Mouse (Mus musculus): ENCODE measurements around the gene Tigar. TPM values are rescaled to one million over a fixed set of nuclear protein-coding genes. Genes with fewer than 3 reads are reported as not detected.

Tigar gene
- polyA plus RNA-seq, 1 experiment from 2014 or later, result 9.0 TPM

GRCm38 (mm10) chr6:127131946-127132345 lies 22.6 kb upstream of the Tigar start:
- Histone ChIP-seq H3K27ac (no peak overlapping the region), H3K9me3 (no peaks in the 10 kb centered on the region), H3K4me1 (peaks cover 23% of the 10 kb centered on the region), H3K36me3 (peaks cover 96% of the 10 kb centered on the region), H3K27me3 (ENCODE audit: insufficient read depth, poor library complexity, severe bottlenecking) (no peaks in the 10 kb centered on the region), H3K4me3 (no peak overlapping the region)
- 64% methylated on average over 3 of the region's 3 CpGs for WGBS
- DNase-seq (ENCODE audit: low spot score), result no peak

- Histone ChIP-seq H3K27me3 (ENCODE audit: insufficient read depth, poor library complexity, severe bottlenecking) (no peaks in the 10 kb centered on the region), H3K27ac (no peak overlapping the region), H3K36me3 (peaks cover 92% of the 10 kb centered on the region), H3K4me3 (no peak overlapping the region), H3K9me3 (no peaks in the 10 kb centered on the region), H3K4me1 (peaks cover 14% of the 10 kb centered on the region)
- DNase-seq (ENCODE audit: low spot score), result no peak
- WGBS, result 67% methylated on average over 13 of the region's 13 CpGs
Measured at GRCm38 (mm10) chr6:127130377-127130776, 21.0 kb upstream of the Tigar start.

GRCm38 (mm10) chr6:127129659-127130058 lies 20.3 kb upstream of the Tigar start:
- Histone ChIP-seq H3K27ac (no peak overlapping the region), H3K36me3 (peaks cover 85% of the 10 kb centered on the region)

GRCm38 (mm10) chr6:127123506-127123905 lies 14.1 kb upstream of the Tigar start:
- no peak overlapping the region for H3K4me3 ChIP-seq
- no peak for DNase-seq (ENCODE audit: low spot score)
- H3K36me3 ChIP-seq, result peaks cover 26% of the 10 kb centered on the region
- 71% methylated on average over 7 of the region's 7 CpGs for WGBS
- H3K27me3 ChIP-seq (ENCODE audit: insufficient read depth, poor library complexity, severe bottlenecking), result no peaks in the 10 kb centered on the region; the same call in 1 of the 2 replicates
- H3K4me1 ChIP-seq, result no peaks in the 10 kb centered on the region
- no peaks in the 10 kb centered on the region for H3K9me3 ChIP-seq
- no peak overlapping the region for H3K27ac ChIP-seq

More at GRCm38 (mm10) chr6:127129659-127130058, 20.3 kb upstream of the Tigar start:
- Histone ChIP-seq H3K4me3 (no peak overlapping the region), H3K9me3 (no peaks in the 10 kb centered on the region), H3K27me3 (ENCODE audit: insufficient read depth, poor library complexity, severe bottlenecking) (no peaks in the 10 kb centered on the region), H3K4me1 (peaks cover 7% of the 10 kb centered on the region; the same call in 1 of the 2 replicates)
- no peak for DNase-seq (ENCODE audit: low spot score)
- WGBS, result 93% methylated on average over 14 of the region's 14 CpGs

GRCm38 (mm10) chr6:127122996-127123395 lies 13.6 kb upstream of the Tigar start:
- 75% methylated on average over 5 of the region's 5 CpGs for WGBS
- no peaks in the 10 kb centered on the region for H3K4me1 ChIP-seq
- no peak for DNase-seq (ENCODE audit: low spot score)

GRCm38 (mm10) chr6:127122221-127122806 lies 13.0 kb upstream of the Tigar start:
- Histone ChIP-seq H3K4me3 (no peak overlapping the region), H3K27me3 (ENCODE audit: insufficient read depth, poor library complexity, severe bottlenecking) (no peaks in the 10 kb centered on the region; the same call in 1 of the 2 replicates), H3K27ac (no peak overlapping the region), H3K36me3 (peaks cover 15% of the 10 kb centered on the region), H3K4me1 (no peaks in the 10 kb centered on the region), H3K9me3 (no peaks in the 10 kb centered on the region)
- WGBS, result 77% methylated on average over 4 of the region's 4 CpGs
- no peak for DNase-seq (ENCODE audit: low spot score)

More at GRCm38 (mm10) chr6:127122996-127123395, 13.6 kb upstream of the Tigar start:
- peaks cover 22% of the 10 kb centered on the region for H3K36me3 ChIP-seq
- H3K27ac ChIP-seq, result no peak overlapping the region
- H3K27me3 ChIP-seq (ENCODE audit: insufficient read depth, poor library complexity, severe bottlenecking), result no peaks in the 10 kb centered on the region; the same call in 1 of the 2 replicates
- H3K9me3 ChIP-seq, result no peaks in the 10 kb centered on the region
- H3K4me3 ChIP-seq, result no peak overlapping the region

GRCm38 (mm10) chr6:127114753-127115456 lies 5.5 kb upstream of the Tigar start:
- H3K4me3 ChIP-seq, result no peak overlapping the region
- H3K36me3 ChIP-seq, result no peaks in the 10 kb centered on the region
- no peaks in the 10 kb centered on the region for H3K9me3 ChIP-seq
- no peak for DNase-seq (ENCODE audit: low spot score)
- no peak overlapping the region for H3K27ac ChIP-seq
- no peaks in the 10 kb centered on the region; the same call in 1 of the 2 replicates for H3K27me3 ChIP-seq (ENCODE audit: insufficient read depth, poor library complexity, severe bottlenecking)
- no peaks in the 10 kb centered on the region for H3K4me1 ChIP-seq
- WGBS, result 63% methylated on average over 23 of the region's 23 CpGs

- H3K27ac ChIP-seq, result peak overlapping the region; percentile 81
Measured at GRCm38 (mm10) chr6:127108368-127109060, 843 bp downstream of the Tigar start.

GRCm38 (mm10) chr6:127107413-127107812 lies 1.9 kb downstream of the Tigar start:
- Histone ChIP-seq H3K4me1 (peaks cover 18% of the 10 kb centered on the region), H3K27me3 (ENCODE audit: insufficient read depth, poor library complexity, severe bottlenecking) (no peaks in the 10 kb centered on the region), H3K36me3 (peaks cover 12% of the 10 kb centered on the region; the same call in 1 of the 2 replicates), H3K9me3 (no peaks in the 10 kb centered on the region), H3K27ac (no peak overlapping the region), H3K4me3 (no peak overlapping the region)
- DNase-seq (ENCODE audit: low spot score), result no peak

More at GRCm38 (mm10) chr6:127108368-127109060, 843 bp downstream of the Tigar start:
- no peak for DNase-seq (ENCODE audit: low spot score)
- WGBS, result 19% methylated on average over 20 of the region's 20 CpGs
- peak overlapping the region; percentile 77 for H3K4me3 ChIP-seq
- 0 out of 2 replicates have a peak, but pooled peaks cover 5% of the 10 kb centered on the region for H3K36me3 ChIP-seq
- no peaks in the 10 kb centered on the region for H3K27me3 ChIP-seq (ENCODE audit: insufficient read depth, poor library complexity, severe bottlenecking)
- peaks cover 18% of the 10 kb centered on the region for H3K4me1 ChIP-seq
- H3K9me3 ChIP-seq, result no peaks in the 10 kb centered on the region

GRCm38 (mm10) chr6:127106726-127107125 lies 2.6 kb downstream of the Tigar start:
- Histone ChIP-seq H3K27me3 (ENCODE audit: insufficient read depth, poor library complexity, severe bottlenecking) (no peaks in the 10 kb centered on the region), H3K27ac (no peak overlapping the region), H3K4me3 (no peak overlapping the region), H3K36me3 (peaks cover 18% of the 10 kb centered on the region; the same call in 1 of the 2 replicates), H3K9me3 (no peaks in the 10 kb centered on the region), H3K4me1 (peaks cover 18% of the 10 kb centered on the region)
- DNase-seq (ENCODE audit: low spot score), result no peak
- WGBS, result 55% methylated on average over 5 of the region's 5 CpGs

GRCm38 (mm10) chr6:127106189-127106588 lies 3.2 kb downstream of the Tigar start:
- Histone ChIP-seq H3K27ac (no peak overlapping the region), H3K36me3 (peaks cover 22% of the 10 kb centered on the region; the same call in 1 of the 2 replicates), H3K4me3 (no peak overlapping the region), H3K27me3 (ENCODE audit: insufficient read depth, poor library complexity, severe bottlenecking) (no peaks in the 10 kb centered on the region), H3K4me1 (peaks cover 18% of the 10 kb centered on the region), H3K9me3 (no peaks in the 10 kb centered on the region)
- WGBS, result 86% methylated on average over 5 of the region's 5 CpGs
- DNase-seq (ENCODE audit: low spot score), result no peak

- H3K27ac ChIP-seq, result no peak overlapping the region
- WGBS, result 65% methylated on average over 6 of the region's 6 CpGs
- no peaks in the 10 kb centered on the region for H3K9me3 ChIP-seq
- H3K4me3 ChIP-seq, result no peak overlapping the region
- DNase-seq (ENCODE audit: low spot score), result no peak
- peaks cover 31% of the 10 kb centered on the region; the same call in 1 of the 2 replicates for H3K36me3 ChIP-seq
- no peaks in the 10 kb centered on the region for H3K27me3 ChIP-seq (ENCODE audit: insufficient read depth, poor library complexity, severe bottlenecking)
- H3K4me1 ChIP-seq, result peaks cover 18% of the 10 kb centered on the region
Measured at GRCm38 (mm10) chr6:127105107-127105506, 4.2 kb downstream of the Tigar start.
